Mouse (Mus musculus): ENCODE measurements at regions not wholly inside any gene's neighbourhood (a gene's known extent, or its start where the extent isn't known, plus 50 kb on each side); places are given as distances from the start of the nearest gene placed in this dataset.

DNA sequence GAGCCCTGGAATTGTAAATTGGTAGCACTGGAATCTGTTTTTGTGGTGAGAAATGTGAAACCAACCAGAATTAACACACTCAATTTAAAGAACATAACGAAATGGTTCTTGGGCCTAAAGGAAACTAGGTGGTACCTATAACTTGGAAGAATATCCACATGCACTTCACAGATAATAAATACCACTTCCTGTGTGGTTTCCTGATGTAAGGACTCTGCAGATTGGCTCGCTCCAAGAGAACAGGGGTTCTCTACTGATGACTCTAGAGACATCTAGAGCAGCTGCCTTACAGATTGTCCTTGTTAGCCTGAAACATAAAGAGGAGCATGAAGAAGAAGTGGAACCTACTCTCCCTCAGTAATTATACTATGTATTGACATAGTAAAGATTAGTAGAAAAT lies 238.4 kb upstream of the Gm11042 start:
- Histone ChIP-seq H3K36me3 (ENCODE audit: control insufficient read depth, insufficient read depth, low read length) (no peaks in the 10 kb centered on the region), H3K27me3 (ENCODE audit: control insufficient read depth, insufficient read depth, low read length) (no peaks in the 10 kb centered on the region), H3K9ac (ENCODE audit: low read length) (no peak overlapping the region), H3K9me3 (ENCODE audit: control insufficient read depth, low read length) (no peaks in the 10 kb centered on the region), H3K4me3 (ENCODE audit: low read depth, low read length) (no peak overlapping the region), H3K4me1 (ENCODE audit: control insufficient read depth, insufficient read depth, low read length) (no peaks in the 10 kb centered on the region), H3K27ac (replicated peaks; ENCODE audit: low read depth, low read length) (no peak overlapping the region), H3K4me2 (ENCODE audit: low read depth, severe bottlenecking) (no peak overlapping the region)
- WGBS, result 88% methylated on average over 2 of the region's 2 CpGs
- DNase-seq (ENCODE audit: low spot score), result no peak
- no peak for ATAC-seq (ENCODE audit: insufficient number of reproducible peaks, low FRiP score, low TSS enrichment, low read depth)

GRCm38 (mm10) chr12:74544172-74544571 lies 228.0 kb upstream of the Gm11042 start:
- no peak overlapping the region for H3K4me2 ChIP-seq (ENCODE audit: low read depth, severe bottlenecking)
- no peaks in the 10 kb centered on the region for H3K27me3 ChIP-seq (ENCODE audit: control insufficient read depth, insufficient read depth, low read length)
- no peaks in the 10 kb centered on the region for H3K4me1 ChIP-seq (ENCODE audit: control insufficient read depth, insufficient read depth, low read length)
- no peaks in the 10 kb centered on the region for H3K36me3 ChIP-seq (ENCODE audit: control insufficient read depth, insufficient read depth, low read length)
- no peak overlapping the region for H3K4me3 ChIP-seq (ENCODE audit: low read depth, low read length)
- H3K9me3 ChIP-seq (ENCODE audit: control insufficient read depth, low read length), result no peaks in the 10 kb centered on the region
- H3K27ac ChIP-seq (replicated peaks; ENCODE audit: low read depth, low read length), result no peak overlapping the region
- no peak overlapping the region for H3K9ac ChIP-seq (ENCODE audit: low read length)
- 88% methylated on average over 2 of the region's 2 CpGs for WGBS
- ATAC-seq (ENCODE audit: insufficient number of reproducible peaks, low FRiP score, low TSS enrichment, low read depth) (no peak), DNase-seq (ENCODE audit: low spot score) (no peak)

DNA sequence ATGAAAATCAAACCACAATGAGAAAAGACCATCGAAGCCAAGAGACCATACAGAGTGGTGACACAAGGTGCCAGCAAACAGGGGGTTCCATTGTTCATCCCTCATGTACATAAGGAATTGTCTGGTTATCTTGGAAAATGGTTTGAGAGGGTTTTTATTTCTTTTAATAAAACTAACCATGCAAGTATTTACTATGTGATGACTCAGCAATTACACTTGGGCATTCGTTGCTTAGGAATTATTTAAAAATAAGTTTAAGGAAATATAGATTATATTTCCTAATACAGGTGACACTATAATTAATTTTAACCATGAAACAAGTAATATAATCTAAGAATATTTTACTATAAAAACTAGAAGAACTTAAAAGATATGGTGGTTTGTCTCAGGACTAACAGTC lies 218.7 kb upstream of the Gm11042 start:
- DNase-seq (ENCODE audit: low spot score), result no peak
- no peaks in the 10 kb centered on the region for H3K36me3 ChIP-seq (ENCODE audit: control insufficient read depth, insufficient read depth, low read length)
- no peak for ATAC-seq (ENCODE audit: insufficient number of reproducible peaks, low FRiP score, low TSS enrichment, low read depth)
- H3K9me3 ChIP-seq (ENCODE audit: control insufficient read depth, low read length), result no peaks in the 10 kb centered on the region
- H3K9ac ChIP-seq (ENCODE audit: low read length), result no peak overlapping the region
- H3K4me1 ChIP-seq (ENCODE audit: control insufficient read depth, insufficient read depth, low read length), result no peaks in the 10 kb centered on the region
- H3K27ac ChIP-seq (replicated peaks; ENCODE audit: low read depth, low read length), result no peak overlapping the region
- WGBS, result 85% methylated on average over 2 of the region's 2 CpGs
- no peak overlapping the region for H3K4me2 ChIP-seq (ENCODE audit: low read depth, severe bottlenecking)
- no peaks in the 10 kb centered on the region for H3K27me3 ChIP-seq (ENCODE audit: control insufficient read depth, insufficient read depth, low read length)
- no peak overlapping the region for H3K4me3 ChIP-seq (ENCODE audit: low read depth, low read length)

GRCm38 (mm10) chr12:74528983-74529566 lies 212.9 kb upstream of the Gm11042 start:
- Histone ChIP-seq H3K4me1 (ENCODE audit: control insufficient read depth, insufficient read depth, low read length) (no peaks in the 10 kb centered on the region), H3K36me3 (ENCODE audit: control insufficient read depth, insufficient read depth, low read length) (no peaks in the 10 kb centered on the region), H3K9ac (ENCODE audit: low read length) (no peak overlapping the region), H3K27ac (replicated peaks; ENCODE audit: low read depth, low read length) (no peak overlapping the region), H3K27me3 (ENCODE audit: control insufficient read depth, insufficient read depth, low read length) (no peaks in the 10 kb centered on the region), H3K9me3 (ENCODE audit: control insufficient read depth, low read length) (no peaks in the 10 kb centered on the region), H3K4me2 (ENCODE audit: low read depth, severe bottlenecking) (no peak overlapping the region), H3K4me3 (ENCODE audit: low read depth, low read length) (no peak overlapping the region)
- no peak for ATAC-seq (ENCODE audit: insufficient number of reproducible peaks, low FRiP score, low TSS enrichment, low read depth)
- no peak for DNase-seq (ENCODE audit: low spot score)
- 91% methylated on average over 5 of the region's 5 CpGs for WGBS

GRCm38 (mm10) chr12:74527190-74527621 lies 211.0 kb upstream of the Gm11042 start:
- H3K4me3 ChIP-seq (ENCODE audit: low read depth, low read length), result no peak overlapping the region
- no peaks in the 10 kb centered on the region for H3K27me3 ChIP-seq (ENCODE audit: control insufficient read depth, insufficient read depth, low read length)
- H3K4me2 ChIP-seq (ENCODE audit: low read depth, severe bottlenecking), result no peak overlapping the region
- no peak overlapping the region for H3K9ac ChIP-seq (ENCODE audit: low read length)
- no peaks in the 10 kb centered on the region for H3K36me3 ChIP-seq (ENCODE audit: control insufficient read depth, insufficient read depth, low read length)
- no peak for ATAC-seq (ENCODE audit: insufficient number of reproducible peaks, low FRiP score, low TSS enrichment, low read depth)
- no peaks in the 10 kb centered on the region for H3K9me3 ChIP-seq (ENCODE audit: control insufficient read depth, low read length)
- 67% methylated on average over 2 of the region's 2 CpGs for WGBS
- no peak overlapping the region for H3K27ac ChIP-seq (replicated peaks; ENCODE audit: low read depth, low read length)
- DNase-seq (ENCODE audit: low spot score), result no peak
- H3K4me1 ChIP-seq (ENCODE audit: control insufficient read depth, insufficient read depth, low read length), result no peaks in the 10 kb centered on the region

DNA sequence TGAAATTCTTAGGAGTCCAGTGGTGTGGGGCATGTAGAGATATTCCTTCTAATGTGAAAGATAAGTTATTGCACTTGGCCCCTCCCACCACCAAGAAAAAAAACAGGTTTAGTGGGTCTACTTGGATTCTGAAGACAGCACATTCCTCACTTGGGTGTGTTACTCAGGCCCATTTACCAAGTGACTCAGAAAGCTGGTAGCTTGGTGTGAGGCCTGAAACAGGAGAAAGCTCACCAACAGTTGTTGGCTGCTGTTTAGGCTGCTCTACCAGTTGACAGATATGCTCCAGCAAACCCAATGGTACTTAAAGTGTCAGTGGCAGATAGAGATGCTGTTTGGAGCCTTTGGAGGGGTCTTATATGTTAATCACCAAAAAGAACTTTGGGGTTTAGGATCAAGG lies 207.8 kb upstream of the Gm11042 start:
- H3K9me3 ChIP-seq (ENCODE audit: control insufficient read depth, low read length), result no peaks in the 10 kb centered on the region
- H3K4me3 ChIP-seq (ENCODE audit: low read depth, low read length), result no peak overlapping the region
- ATAC-seq (ENCODE audit: insufficient number of reproducible peaks, low FRiP score, low TSS enrichment, low read depth) (no peak), DNase-seq (ENCODE audit: low spot score) (no peak)
- no peaks in the 10 kb centered on the region for H3K4me1 ChIP-seq (ENCODE audit: control insufficient read depth, insufficient read depth, low read length)
- no peak overlapping the region for H3K27ac ChIP-seq (replicated peaks; ENCODE audit: low read depth, low read length)
- no peaks in the 10 kb centered on the region for H3K27me3 ChIP-seq (ENCODE audit: control insufficient read depth, insufficient read depth, low read length)
- no peak overlapping the region for H3K4me2 ChIP-seq (ENCODE audit: low read depth, severe bottlenecking)
- H3K9ac ChIP-seq (ENCODE audit: low read length), result no peak overlapping the region
- no peaks in the 10 kb centered on the region for H3K36me3 ChIP-seq (ENCODE audit: control insufficient read depth, insufficient read depth, low read length)

- 89% methylated on average over 6 of the region's 6 CpGs for WGBS
- Histone ChIP-seq H3K36me3 (ENCODE audit: control insufficient read depth, insufficient read depth, low read length) (no peaks in the 10 kb centered on the region), H3K4me2 (ENCODE audit: low read depth, severe bottlenecking) (no peak overlapping the region), H3K9ac (ENCODE audit: low read length) (no peak overlapping the region), H3K27ac (replicated peaks; ENCODE audit: low read depth, low read length) (no peak overlapping the region), H3K4me1 (ENCODE audit: control insufficient read depth, insufficient read depth, low read length) (no peaks in the 10 kb centered on the region), H3K27me3 (ENCODE audit: control insufficient read depth, insufficient read depth, low read length) (no peaks in the 10 kb centered on the region), H3K9me3 (ENCODE audit: control insufficient read depth, low read length) (no peaks in the 10 kb centered on the region), H3K4me3 (ENCODE audit: low read depth, low read length) (no peak overlapping the region)
- ATAC-seq (ENCODE audit: insufficient number of reproducible peaks, low FRiP score, low TSS enrichment, low read depth) (no peak), DNase-seq (ENCODE audit: low spot score) (no peak)
These were observed 201.8 kb upstream of the Gm11042 start for GRCm38 (mm10) chr12:74518032-74518431.

DNA sequence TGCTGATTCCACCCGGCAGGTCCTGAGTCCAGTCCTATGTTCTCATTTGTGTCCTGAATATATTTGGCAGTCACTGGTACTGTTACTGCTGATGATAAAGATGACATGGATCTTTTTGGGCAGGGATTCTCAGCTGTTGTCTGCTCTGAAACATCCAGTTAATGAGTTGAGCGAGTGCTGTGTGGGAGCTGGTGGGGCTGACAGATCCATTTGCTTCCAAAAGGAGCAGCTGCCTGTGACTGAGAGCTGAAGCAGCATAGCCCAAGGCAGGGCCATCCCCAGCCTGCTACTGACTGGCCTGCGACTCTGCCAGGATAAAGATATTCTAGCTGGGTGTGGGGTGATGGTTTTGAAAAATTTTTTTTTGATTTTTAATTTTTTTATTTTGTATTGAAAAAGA lies 200.3 kb upstream of the Gm11042 start:
- no peaks in the 10 kb centered on the region for H3K27me3 ChIP-seq (ENCODE audit: control insufficient read depth, insufficient read depth, low read length)
- 53% methylated on average over 3 of the region's 3 CpGs for WGBS
- no peaks in the 10 kb centered on the region for H3K36me3 ChIP-seq (ENCODE audit: control insufficient read depth, insufficient read depth, low read length)
- ATAC-seq (ENCODE audit: insufficient number of reproducible peaks, low FRiP score, low TSS enrichment, low read depth) (no peak), DNase-seq (ENCODE audit: low spot score) (no peak)
- no peaks in the 10 kb centered on the region for H3K4me1 ChIP-seq (ENCODE audit: control insufficient read depth, insufficient read depth, low read length)
- no peak overlapping the region for H3K4me2 ChIP-seq (ENCODE audit: low read depth, severe bottlenecking)
- no peak overlapping the region for H3K27ac ChIP-seq (replicated peaks; ENCODE audit: low read depth, low read length)
- H3K9ac ChIP-seq (ENCODE audit: low read length), result no peak overlapping the region
- H3K4me3 ChIP-seq (ENCODE audit: low read depth, low read length), result no peak overlapping the region
- H3K9me3 ChIP-seq (ENCODE audit: control insufficient read depth, low read length), result no peaks in the 10 kb centered on the region

DNA sequence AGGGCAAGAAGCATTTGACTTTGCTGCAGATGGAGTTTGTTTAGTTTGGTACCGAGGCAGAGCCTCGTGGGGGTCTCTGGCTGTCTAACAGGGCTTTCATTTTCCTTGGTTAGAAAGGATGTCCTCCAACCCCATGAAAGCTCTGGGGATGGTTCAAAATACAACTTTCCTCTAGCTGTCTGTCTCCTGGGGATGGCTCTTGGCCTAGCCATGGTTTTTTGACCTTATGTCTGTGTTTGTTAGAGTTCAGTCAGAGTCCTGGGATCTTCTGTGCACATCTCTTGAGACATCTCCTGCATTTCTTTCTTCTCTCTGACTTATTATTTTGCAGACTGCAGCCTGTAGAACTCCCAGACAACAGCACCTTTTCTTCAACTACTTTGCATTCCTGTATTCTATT lies 186.6 kb upstream of the Gm11042 start:
- Histone ChIP-seq H3K4me3 (ENCODE audit: low read depth, low read length) (no peak overlapping the region), H3K36me3 (ENCODE audit: control insufficient read depth, insufficient read depth, low read length) (no peaks in the 10 kb centered on the region), H3K27ac (replicated peaks; ENCODE audit: low read depth, low read length) (no peak overlapping the region), H3K9ac (ENCODE audit: low read length) (no peak overlapping the region), H3K4me2 (ENCODE audit: low read depth, severe bottlenecking) (no peak overlapping the region), H3K27me3 (ENCODE audit: control insufficient read depth, insufficient read depth, low read length) (no peaks in the 10 kb centered on the region), H3K9me3 (ENCODE audit: control insufficient read depth, low read length) (no peaks in the 10 kb centered on the region), H3K4me1 (ENCODE audit: control insufficient read depth, insufficient read depth, low read length) (no peaks in the 10 kb centered on the region)
- DNase-seq (ENCODE audit: low spot score), result no peak
- no peak for ATAC-seq (ENCODE audit: insufficient number of reproducible peaks, low FRiP score, low TSS enrichment, low read depth)
- 88% methylated on average over 2 of the region's 2 CpGs for WGBS
